Mouse (Mus musculus): Measurements from ENCODE around the gene Ak5. TPM values are rescaled to one million over a fixed set of nuclear protein-coding genes. Genes with fewer than 3 reads are reported as not detected.
A peak's percentile ranks its signal among the peaks of the same experiment; 100 is the strongest.

Ak5 gene
- total and polyA plus RNA-seq, 3 experiments, result 0.13 to 0.79 (median 0.23) TPM

DNA sequence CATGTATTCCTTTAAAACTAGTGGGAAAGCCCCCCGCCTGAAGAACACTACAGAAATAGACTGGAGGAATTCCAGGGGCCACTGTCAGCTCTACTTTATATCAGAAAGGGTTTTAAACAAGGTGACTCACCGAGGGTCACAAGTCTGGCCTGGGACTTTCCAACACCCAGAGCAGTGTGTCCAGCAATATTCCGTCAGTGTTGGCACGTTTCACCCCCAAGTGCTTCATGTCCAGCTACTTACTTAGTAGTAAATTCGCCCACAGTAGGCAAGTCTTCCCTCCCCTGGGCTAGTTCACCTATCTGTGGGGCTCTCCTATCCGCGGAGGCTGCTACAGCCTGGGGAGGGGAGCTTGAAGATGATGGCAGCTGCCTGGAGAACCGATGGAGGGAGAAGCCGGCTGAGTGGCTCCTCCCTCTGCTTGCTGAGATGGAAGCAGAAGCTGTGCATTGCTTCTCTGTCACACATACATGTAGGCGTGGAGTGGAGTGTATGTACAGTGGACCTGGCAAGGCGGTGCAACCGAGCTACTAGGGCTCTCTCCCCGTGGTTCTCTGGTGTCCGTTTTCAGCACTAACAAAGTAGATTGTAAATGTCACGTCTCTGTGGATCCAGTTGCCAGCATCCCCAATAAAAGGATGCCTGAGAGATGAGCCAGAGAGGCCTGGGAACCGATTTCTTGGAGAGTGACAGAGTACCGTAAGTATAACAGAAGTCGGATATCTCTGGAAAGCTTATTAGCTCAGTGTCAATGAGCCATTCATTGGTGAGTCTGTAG is 198.5 kb downstream of the Ak5 start:
- Histone ChIP-seq H3K9ac (ENCODE audit: insufficient read depth, low read depth) (peak overlapping the region; percentile 70), H3K4me2 (ENCODE audit: insufficient read depth, low read depth, poor library complexity, severe bottlenecking) (peak overlapping the region; percentile 39), H3K79me2 (replicated peaks; ENCODE audit: control insufficient read depth, extremely low read depth, insufficient read depth, poor library complexity, severe bottlenecking) (peaks cover 3% of the 10 kb centered on the region; the same call in 1 of the 2 replicates), H3K27ac (ENCODE audit: insufficient read depth, low read depth) (peak overlapping the region; percentile 97), H3K4me1 (ENCODE audit: control insufficient read depth in 1 of 2, insufficient read depth in 2 of 2) (peaks cover 16 to 37% of the 10 kb centered on the region in 2 experiments), H3K4me3 (replicated peaks in 1 of 3; ENCODE audit: low read depth in 2 of 3, low read length in 2 of 3, poor library complexity in 1 of 3) (peak overlapping the region; percentile 57 to 65 (median 59)), H3K9me3 (replicated peaks; ENCODE audit: low read length) (no peaks in the 10 kb centered on the region), H3K27me3 (replicated peaks) (no peaks in the 10 kb centered on the region), H3K36me3 (replicated peaks in 1 of 2; ENCODE audit: control insufficient read depth in 1 of 2, insufficient read depth in 1 of 2, low read length in 1 of 2) (peaks cover 2 to 32% of the 10 kb centered on the region in 2 experiments)
- dilution Hi-C loops (cut with MboI; ENCODE audit: extremely low pct_ligation_motif_present, extremely low pct_unique_long_range_greater_than_20kb, low sequenced_read_pairs), result no loop called here
- DNase-seq (ENCODE audit: extremely low read depth), result peak; percentile 66
- TF ChIP-seq MEF2A (IDR thresholded peaks at IDR 0.05; ENCODE audit: borderline replicate concordance, low read depth, low read length), result peak; percentile 96
- TF ChIP-seq CHD2 (IDR thresholded peaks at IDR 0.05; ENCODE audit: low read length), result 0 out of 2 replicates have a peak, but pooled peaks have one; percentile 29
- peak; percentile 50; the same call in 1 of the 2 replicates for TF ChIP-seq MYC (IDR thresholded peaks at IDR 0.05; ENCODE audit: low read depth, low read length)
- peak; percentile 39; the same call in 1 of the 2 replicates for TF ChIP-seq ZMIZ1 (IDR thresholded peaks at IDR 0.05; ENCODE audit: low read depth, low read length)
- 0 out of 2 replicates have a peak, but pooled peaks have one; percentile 21 for TF ChIP-seq MAFK (IDR thresholded peaks at IDR 0.05; ENCODE audit: insufficient replicate concordance, low read length)
- peak; percentile 69; the same call in 1 of the 2 replicates for TF ChIP-seq MXI1 (IDR thresholded peaks at IDR 0.05; ENCODE audit: low read depth, low read length)
- TF ChIP-seq IRF4 (IDR thresholded peaks at IDR 0.05; ENCODE audit: low read depth, low read length), result peak; percentile 71
- no peak for TF ChIP-seq USF1 (IDR thresholded peaks at IDR 0.05; ENCODE audit: low read depth, low read length)
- peak; percentile 60 for TF ChIP-seq TBP (conservative IDR thresholded peaks at IDR 0.05; ENCODE audit: low read depth, low read length)
- TF ChIP-seq JUN (IDR thresholded peaks at IDR 0.05; ENCODE audit: insufficient read depth, low read depth, low read length), result peak; percentile 49; the same call in 1 of the 2 replicates
- TF ChIP-seq ETS1 (conservative IDR thresholded peaks at IDR 0.05; ENCODE audit: low read depth, low read length), result peak; percentile 89
- TF ChIP-seq MAZ (IDR thresholded peaks at IDR 0.05; ENCODE audit: low read depth, low read length), result peak; percentile 41; the same call in 1 of the 2 replicates
- TF ChIP-seq NRF1 (IDR thresholded peaks at IDR 0.05; ENCODE audit: low read depth, low read length), result no peak
- no peak for TF ChIP-seq EP300 (IDR thresholded peaks at IDR 0.05; ENCODE audit: low read length)
- TF ChIP-seq ZKSCAN1 (IDR thresholded peaks at IDR 0.05; ENCODE audit: borderline replicate concordance, low read depth, low read length), result no peak
- peak; percentile 46; the same call in 1 of the 2 replicates for TF ChIP-seq JUND (conservative IDR thresholded peaks at IDR 0.05; ENCODE audit: low read depth, low read length)
- peak; percentile 62; the same call in 1 of the 2 replicates for TF ChIP-seq POLR2A (IDR thresholded peaks at IDR 0.05; ENCODE audit: low read depth, low read length)
- 0 out of 2 replicates have a peak, but pooled peaks have one; percentile 41 for TF ChIP-seq TCF12 (IDR thresholded peaks at IDR 0.05; ENCODE audit: low read depth, low read length)
- 0 out of 2 replicates have a peak, but pooled peaks have one; percentile 13 for TF ChIP-seq USF2 (conservative IDR thresholded peaks at IDR 0.05; ENCODE audit: low read depth, low read length)
- TF ChIP-seq PAX5 (IDR thresholded peaks at IDR 0.05; ENCODE audit: low read length), result no peak
- TF ChIP-seq SIN3A (IDR thresholded peaks at IDR 0.05; ENCODE audit: low read length), result no peak
- TF ChIP-seq BHLHE40 (IDR thresholded peaks at IDR 0.05; ENCODE audit: low read depth, low read length), result peak; percentile 98
- in situ Hi-C loops (cut with MboI; ENCODE audit: low pct_ligation_motif_present, low pct_unique_long_range_greater_than_20kb, low sequenced_read_pairs), result loop anchor here (10.0 kb wide), 1 partner anchor 245 kb away; the partner anchor contains the start of gene Pigk

Data from CH12.LX (cell line).